Mouse (Mus musculus) cortical plate, adult 2 months (tissue): ENCODE results near the gene Il10rb. TPM values are rescaled to one million over a fixed set of nuclear protein-coding genes. Genes with fewer than 3 reads are reported as not detected.
A peak's percentile ranks its signal among the peaks of the same experiment; 100 is the strongest.
"Not testable (repeated sequence)": the region's sequence is repeated elsewhere in the genome, so short reads cannot be mapped to it uniquely, and the experiment has no call there.

Experiments
- H3K27ac ChIP-seq: fragments of 200-500 bp; 2 replicates; pipeline ENCODE4 v1.5.1; 2012; ENCODE audit warnings: low read length, control low read depth, inconsistent platforms; ENCODE audit not compliant: insufficient read depth
- H3K4me1 ChIP-seq: fragments of 200-500 bp; 2 replicates; pipeline ENCODE4 v1.6.1; 2011; ENCODE audit warnings: low read length; ENCODE audit not compliant: control insufficient read depth, insufficient read depth
- H3K4me3 ChIP-seq: fragments of 200-500 bp; 2 replicates; pipeline ENCODE4 v1.5.1; 2011; ENCODE audit warnings: mild to moderate bottlenecking, low read length, control low read depth; ENCODE audit not compliant: insufficient read depth
- CTCF ChIP-seq: fragments of 200-500 bp; IDR thresholded peaks from 2 replicates; pipeline ENCODE4 v1.5.1; 2011; ENCODE audit warnings: mild to moderate bottlenecking, control low read depth, low read length; ENCODE audit not compliant: insufficient read depth; ENCODE audit errors: extremely low read depth
- POLR2A ChIP-seq: fragments of 200-500 bp; IDR thresholded peaks from 2 replicates; pipeline ENCODE4 v1.6.1; 2011; ENCODE audit warnings: mild to moderate bottlenecking, low read length, control low read depth; ENCODE audit not compliant: insufficient read depth; ENCODE audit errors: extremely low read depth
- polyA plus RNA-seq: library from polyadenylated mRNA; depleted of rRNA; stranded (reverse); fragments of >200 nt; gene quantifications from 2 replicates; pipeline ENCODE4 v1.2.3, GENCODE M21; 2012

The Il10rb gene
- polyA plus RNA-seq, 1 experiment: 12.6 TPM

- H3K4me1 ChIP-seq: no peaks in the 10 kb centered on the region
- H3K4me3 ChIP-seq: no peak overlapping the region
- no peak overlapping the region for H3K27ac ChIP-seq
- no peak for TF ChIP-seq CTCF
- TF ChIP-seq POLR2A: no peak
These were observed 26.9 kb downstream of the Il10rb start for GRCm38 (mm10) chr16:91432720-91433328.

- no peak overlapping the region for H3K27ac ChIP-seq
- no peak overlapping the region for H3K4me3 ChIP-seq
- TF ChIP-seq CTCF (no peak), POLR2A (no peak)
- H3K4me1 ChIP-seq: no peaks in the 10 kb centered on the region
These were observed 27.5 kb downstream of the Il10rb start for GRCm38 (mm10) chr16:91433329-91433933.

GRCm38 (mm10) chr16:91434119-91434518, 28.2 kb downstream of the Il10rb start:
- TF ChIP-seq POLR2A (no peak), CTCF (no peak)
- Histone ChIP-seq H3K4me3 (no peak overlapping the region), H3K4me1 (no peaks in the 10 kb centered on the region), H3K27ac (no peak overlapping the region)

- no peak for TF ChIP-seq POLR2A
- TF ChIP-seq CTCF: no peak
- Histone ChIP-seq H3K27ac (no peak overlapping the region), H3K4me1 (peaks cover 4% of the 10 kb centered on the region), H3K4me3 (no peak overlapping the region)
These were observed 32.1 kb downstream of the Il10rb start for GRCm38 (mm10) chr16:91438081-91438480.

- H3K4me1 ChIP-seq, H3K27ac ChIP-seq, H3K4me3 ChIP-seq: not testable (repeated sequence)
These were observed 32.6 kb downstream of the Il10rb start for GRCm38 (mm10) chr16:91438599-91438998.

GRCm38 (mm10) chr16:91441366-91441765, 35.4 kb downstream of the Il10rb start:
- Histone ChIP-seq H3K4me1 (peaks cover 4% of the 10 kb centered on the region), H3K27ac (peak overlapping the region; percentile 72), H3K4me3 (no peak overlapping the region)
- peak; percentile 21; the same call in 1 of the 2 replicates for TF ChIP-seq CTCF
- TF ChIP-seq POLR2A: no peak

- peaks cover 4% of the 10 kb centered on the region for H3K4me1 ChIP-seq
- no peak overlapping the region for H3K27ac ChIP-seq
- no peak overlapping the region for H3K4me3 ChIP-seq
- TF ChIP-seq POLR2A (no peak), CTCF (no peak)
These were observed 35.9 kb downstream of the Il10rb start for GRCm38 (mm10) chr16:91441811-91442240.

GRCm38 (mm10) chr16:91442446-91442845, 36.5 kb downstream of the Il10rb start:
- Histone ChIP-seq H3K4me1 (peaks cover 4% of the 10 kb centered on the region), H3K27ac (no peak overlapping the region), H3K4me3 (no peak overlapping the region)
- TF ChIP-seq CTCF (no peak), POLR2A (no peak)

- Histone ChIP-seq H3K4me1 (peaks cover 4% of the 10 kb centered on the region), H3K4me3 (no peak overlapping the region), H3K27ac (no peak overlapping the region)
- TF ChIP-seq CTCF (no peak), POLR2A (no peak)
These were observed 37.2 kb downstream of the Il10rb start for GRCm38 (mm10) chr16:91443211-91443611.

- H3K4me1 ChIP-seq: peaks cover 4% of the 10 kb centered on the region
- no peak overlapping the region for H3K27ac ChIP-seq
- TF ChIP-seq CTCF (no peak), POLR2A (no peak)
- H3K4me3 ChIP-seq: no peak overlapping the region
These were observed 38.9 kb downstream of the Il10rb start for GRCm38 (mm10) chr16:91444847-91445246.

- Histone ChIP-seq H3K4me3 (no peak overlapping the region), H3K27ac (no peak overlapping the region), H3K4me1 (peaks cover 4% of the 10 kb centered on the region)
- TF ChIP-seq CTCF (no peak), POLR2A (no peak)
These were observed 39.6 kb downstream of the Il10rb start for GRCm38 (mm10) chr16:91445566-91445965.
